Mouse (Mus musculus) heart, adult 2 months (tissue): ENCODE measurements around the gene Inpp5e.

Experiments
- CTCF ChIP-seq: fragments of 200-600 bp; IDR thresholded peaks from 2 replicates; pipeline ENCODE4 v1.8.1; 2022; ENCODE audit warnings: antibody characterized with exemption, mild to moderate bottlenecking, moderate library complexity
- POLR2A ChIP-seq: fragments of 200-500 bp; IDR thresholded peaks from 2 replicates; pipeline ENCODE4 v1.6.1; 2011; ENCODE audit warnings: mild to moderate bottlenecking, low read depth, low read length, control low read depth; ENCODE audit not compliant: insufficient read depth

DNA sequence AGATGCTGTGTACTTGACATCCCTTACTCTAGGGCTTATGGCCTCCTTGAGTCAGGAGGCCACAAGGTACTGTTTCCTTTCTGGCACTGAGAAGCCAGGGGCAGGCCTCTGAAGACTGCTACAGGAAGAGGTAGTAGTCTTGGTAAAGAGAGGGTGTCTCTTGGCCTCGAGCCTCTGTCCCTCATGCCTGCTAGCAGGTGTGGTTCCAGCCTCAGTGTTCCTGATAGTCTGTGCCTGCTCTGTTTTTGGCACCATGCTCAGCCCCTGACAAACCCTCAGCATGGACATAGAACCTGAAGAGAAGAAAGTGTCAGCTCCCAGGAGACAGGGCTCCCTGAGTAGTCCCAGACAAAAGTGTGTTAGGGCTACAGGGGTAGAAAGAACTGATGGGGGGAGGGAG, 38.4 kb upstream of the Inpp5e start:
- no peak for TF ChIP-seq POLR2A
- TF ChIP-seq CTCF, result no peak
